Mouse (Mus musculus) bone marrow, adult 2 months (tissue): Measurements from ENCODE around the gene Zfp346.

Experiments used
- CTCF ChIP-seq: fragments of 200-500 bp; IDR thresholded peaks from 2 replicates; pipeline ENCODE4 v1.5.1; 2011; ENCODE audit warnings: low read length, control low read depth; ENCODE audit not compliant: control insufficient read depth, insufficient read depth
- POLR2A ChIP-seq: fragments of 200-500 bp; IDR thresholded peaks from 2 replicates; pipeline ENCODE4 v1.6.1; 2011; ENCODE audit warnings: low read depth, mild to moderate bottlenecking, control low read depth, low read length, borderline replicate concordance; ENCODE audit not compliant: control insufficient read depth

DNA sequence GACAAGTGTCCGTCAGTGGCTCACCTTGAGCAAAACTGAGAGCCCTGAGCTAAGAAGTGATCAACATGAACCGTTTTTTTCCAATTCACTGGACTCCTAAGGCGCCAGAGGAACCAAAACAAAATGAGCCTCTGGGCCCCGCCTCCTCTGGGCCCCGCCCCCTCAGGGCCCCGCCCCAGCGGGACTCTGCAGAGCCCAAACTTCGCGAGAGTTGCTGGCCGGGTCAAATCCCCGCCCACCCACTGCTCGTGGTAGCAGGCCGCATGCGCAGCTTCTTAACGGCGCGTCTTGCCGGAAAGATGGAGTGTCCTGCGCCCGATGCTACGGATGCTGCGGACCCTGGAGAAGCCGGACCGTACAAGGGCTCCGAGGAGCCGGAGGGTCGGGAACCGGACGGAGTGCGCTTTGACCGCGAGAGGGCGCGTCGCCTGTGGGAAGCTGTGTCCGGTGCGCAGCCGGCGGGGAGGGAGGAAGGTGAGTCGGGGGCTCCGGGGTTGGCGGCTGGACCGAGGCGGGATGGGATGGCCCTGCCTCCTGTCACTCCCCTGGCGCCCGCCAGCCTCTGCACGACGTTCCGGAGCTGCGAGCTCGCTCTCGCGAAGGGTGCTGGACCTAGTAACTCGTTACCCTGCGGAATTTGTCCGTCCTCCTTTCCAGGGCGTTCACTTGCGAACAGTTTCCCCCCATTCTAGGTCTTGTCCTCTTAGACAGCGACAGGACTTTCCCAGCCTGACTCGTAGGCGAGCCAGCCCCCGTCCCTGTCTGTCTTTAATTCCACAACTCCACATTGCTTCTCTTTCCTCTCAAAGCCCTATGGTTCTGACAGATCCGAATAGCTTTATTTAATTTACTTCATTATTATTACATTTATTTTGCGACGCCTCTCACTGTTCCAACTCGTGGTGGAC lies at the start of gene Zfp346:
- TF ChIP-seq CTCF (peak; percentile 23; the same call in 1 of the 2 replicates), POLR2A (peak; percentile 99)
